Mouse (Mus musculus) neural tube, embryonic 10.5 days (tissue): ENCODE results near the gene Rad51b.

Experiments
- DNase-seq: peaks from one replicate; pipeline ENCODE4 v3.0.0-alpha.2; 2017; ENCODE audit warnings: low spot score; ENCODE audit errors: extremely low spot score

Rad51b gene

GRCm38 (mm10) chr12:79525872-79526271 is 228.8 kb downstream of the Rad51b start:
- no peak for DNase-seq

- DNase-seq = no peak
These were observed 230.1 kb downstream of the Rad51b start for GRCm38 (mm10) chr12:79527222-79527621.

GRCm38 (mm10) chr12:79530275-79530902 is 233.3 kb downstream of the Rad51b start:
- no peak for DNase-seq

GRCm38 (mm10) chr12:79531809-79532798 is 235.0 kb downstream of the Rad51b start:
- no peak for DNase-seq

GRCm38 (mm10) chr12:79534778-79535177 is 237.7 kb downstream of the Rad51b start:
- no peak for DNase-seq

GRCm38 (mm10) chr12:79535532-79536437 is 238.7 kb downstream of the Rad51b start:
- no peak for DNase-seq

- no peak for DNase-seq
These were observed 243.1 kb downstream of the Rad51b start for GRCm38 (mm10) chr12:79540176-79540575.

GRCm38 (mm10) chr12:79541581-79541980 is 244.5 kb downstream of the Rad51b start:
- no peak for DNase-seq

- DNase-seq = no peak
These were observed 248.0 kb downstream of the Rad51b start for GRCm38 (mm10) chr12:79545063-79545462.

GRCm38 (mm10) chr12:79547556-79547955 is 250.5 kb downstream of the Rad51b start:
- DNase-seq = no peak

GRCm38 (mm10) chr12:79548607-79549330 is 251.7 kb downstream of the Rad51b start:
- DNase-seq = no peak

- DNase-seq = no peak
These were observed 253.1 kb downstream of the Rad51b start for GRCm38 (mm10) chr12:79550049-79550682.

GRCm38 (mm10) chr12:79551274-79551673 is 254.2 kb downstream of the Rad51b start:
- no peak for DNase-seq

- DNase-seq = no peak
These were observed 256.0 kb downstream of the Rad51b start for GRCm38 (mm10) chr12:79553056-79553455.

GRCm38 (mm10) chr12:79557904-79558303 is 260.8 kb downstream of the Rad51b start:
- DNase-seq = no peak

GRCm38 (mm10) chr12:79558711-79559110 is 261.6 kb downstream of the Rad51b start:
- no peak for DNase-seq

GRCm38 (mm10) chr12:79559410-79560015 is 262.4 kb downstream of the Rad51b start:
- DNase-seq = no peak

- DNase-seq = no peak
These were observed 263.1 kb downstream of the Rad51b start for GRCm38 (mm10) chr12:79560084-79560699.

GRCm38 (mm10) chr12:79560893-79561292 is 263.8 kb downstream of the Rad51b start:
- no peak for DNase-seq
